Mouse (Mus musculus) heart, adult 2 months (tissue): ENCODE results near the gene Pnmt. TPM values are rescaled to one million over a fixed set of nuclear protein-coding genes. Genes with fewer than 3 reads are reported as not detected.

Source experiments
- DNase-seq, 2 experiments: peaks; one replicate each; pipeline ENCODE4 v3.0.0; 2021
- H3K27ac ChIP-seq: fragments of 200-600 bp; 2 replicates; pipeline ENCODE4 v1.8.1; 2022
- H3K27me3 ChIP-seq: fragments of 200-500 bp; 2 replicates; pipeline ENCODE4 v1.6.1; 2012; ENCODE audit warnings: mild to moderate bottlenecking, low read length, inconsistent platforms, mixed read lengths; ENCODE audit not compliant: control insufficient read depth, insufficient read depth
- H3K36me3 ChIP-seq: fragments of 200-500 bp; 2 replicates; pipeline ENCODE4 v1.6.1; 2012; ENCODE audit warnings: low read length, inconsistent platforms; ENCODE audit not compliant: control insufficient read depth, insufficient read depth
- H3K4me1 ChIP-seq: fragments of 200-500 bp; 2 replicates; pipeline ENCODE4 v1.6.1; 2011; ENCODE audit warnings: low read length; ENCODE audit not compliant: control insufficient read depth, insufficient read depth
- H3K4me3 ChIP-seq: fragments of 200-600 bp; 2 replicates; pipeline ENCODE4 v1.8.1; 2022
- H3K79me2 ChIP-seq: fragments of 200-500 bp; replicated peaks from 2 replicates; pipeline ENCODE4 v1.6.1; 2012; ENCODE audit warnings: mild to moderate bottlenecking, inconsistent platforms, low read length, moderate library complexity, mixed read lengths; ENCODE audit not compliant: control insufficient read depth, insufficient read depth
- H3K9ac ChIP-seq: fragments of 200-500 bp; 2 replicates; pipeline ENCODE4 v1.6.1; 2012; ENCODE audit warnings: low read depth, mild to moderate bottlenecking, control low read depth, inconsistent platforms, low read length, mixed read lengths
- CTCF ChIP-seq: fragments of 200-600 bp; IDR thresholded peaks from 2 replicates; pipeline ENCODE4 v1.8.1; 2022; ENCODE audit warnings: antibody characterized with exemption, mild to moderate bottlenecking, moderate library complexity
- EP300 ChIP-seq: fragments of 200-500 bp; IDR thresholded peaks from 2 replicates; pipeline ENCODE4 v1.6.1; 2011; ENCODE audit warnings: low read depth, low read length, control low read depth; ENCODE audit not compliant: insufficient read depth
- POLR2A ChIP-seq: fragments of 200-500 bp; IDR thresholded peaks from 2 replicates; pipeline ENCODE4 v1.6.1; 2011; ENCODE audit warnings: mild to moderate bottlenecking, low read depth, low read length, control low read depth; ENCODE audit not compliant: insufficient read depth
- WGBS: fragments of 180-500 bp; shearing (Covaris S2); methylation state at CpG from one replicate; pipeline ENCODE4 v1.1.7; 2018; 5-methylcytosine and 5-hydroxymethylcytosine counted together
- intact Hi-C: fragments of 180-260 bp; cut with DNase I; formaldehyde crosslinking; loops from one replicate; pipeline ENCODE4 v1.15.1; 2025
- polyA plus RNA-seq: library from polyadenylated mRNA; depleted of rRNA; stranded (reverse); fragments of >200 nt; gene quantifications from 2 replicates; pipeline ENCODE4 v1.2.3, GENCODE M21; 2012
- total RNA-seq, 2 experiments: library from RNA; stranded (reverse); gene quantifications; 2 replicates each; pipeline ENCODE4 v1.2.3; 2021

Gene Pnmt
- total and polyA plus RNA-seq, 3 experiments: 0.91 to 2.6 (median 1.5) TPM

DNA sequence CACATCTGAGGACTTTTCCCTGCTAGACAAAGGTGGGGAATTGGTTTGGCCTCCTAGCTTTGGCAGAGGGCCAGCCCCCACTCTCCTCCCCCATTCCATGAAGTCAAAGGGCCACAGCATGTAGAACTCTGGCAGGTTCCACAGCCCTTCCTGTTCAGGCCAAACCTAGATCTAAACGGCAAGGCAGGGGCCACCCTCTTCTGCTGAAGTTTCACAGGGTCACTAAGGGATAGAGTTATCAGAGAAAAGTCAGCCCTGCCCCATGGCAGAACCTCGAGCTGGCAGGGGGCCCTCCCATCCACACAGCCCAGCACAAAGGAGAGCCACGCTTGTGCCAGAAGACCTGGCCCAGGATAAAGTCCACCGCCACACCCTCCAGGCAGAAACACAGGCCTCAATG is 8.8 kb downstream of the Pnmt start:
- DNase-seq: peak; percentile 63 to 80
- peak overlapping the region; percentile 85 for H3K27ac ChIP-seq
- no peaks in the 10 kb centered on the region for H3K79me2 ChIP-seq
- peaks cover 13% of the 10 kb centered on the region for H3K4me1 ChIP-seq
- no peak overlapping the region for H3K4me3 ChIP-seq
- intact Hi-C loops: loop anchor here (2.0 kb wide), 1 partner anchor 16 kb away; no protein-coding TSS in a partner anchor
- TF ChIP-seq EP300: peak; percentile 68
- TF ChIP-seq POLR2A: no peak
- no peak for TF ChIP-seq CTCF
- no peaks in the 10 kb centered on the region for H3K27me3 ChIP-seq
- H3K36me3 ChIP-seq: no peaks in the 10 kb centered on the region
- 22% methylated on average over 4 of the region's 4 CpGs for WGBS
- no peak overlapping the region for H3K9ac ChIP-seq

DNA sequence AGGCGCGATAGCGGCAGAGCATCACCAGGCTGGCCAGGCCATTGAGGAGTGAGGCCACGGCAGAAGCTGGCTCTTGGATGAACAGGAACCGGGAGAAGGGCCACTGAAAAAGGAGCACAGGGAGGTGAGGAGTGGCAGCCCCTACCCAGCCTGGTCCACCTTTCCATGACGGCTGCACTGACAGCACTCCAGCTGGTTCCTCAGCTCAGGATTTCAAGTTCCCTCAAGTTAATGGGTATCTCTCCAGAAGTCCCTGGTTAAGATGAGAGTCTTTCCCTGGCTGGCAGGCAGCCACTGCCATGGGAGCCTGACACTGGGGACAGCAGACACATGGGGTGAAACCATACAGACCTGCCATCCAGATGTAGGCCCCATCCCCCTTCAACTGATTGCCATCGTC is 11.7 kb downstream of the Pnmt start:
- DNase-seq: no peak
- 91% methylated on average over 7 of the region's 7 CpGs for WGBS
- Histone ChIP-seq H3K79me2 (no peaks in the 10 kb centered on the region), H3K36me3 (no peaks in the 10 kb centered on the region), H3K4me1 (peaks cover 12% of the 10 kb centered on the region), H3K9ac (no peak overlapping the region), H3K4me3 (no peak overlapping the region), H3K27ac (no peak overlapping the region), H3K27me3 (no peaks in the 10 kb centered on the region)
- no peak for TF ChIP-seq EP300
- TF ChIP-seq CTCF: no peak
- intact Hi-C loops: loop anchor here (2.0 kb wide), 1 partner anchor 41 kb away; the partner anchor contains the start of gene Mien1

GRCm38 (mm10) chr11:98400161-98400726 is 14.0 kb downstream of the Pnmt start, which contains the start of gene Pgap3:
Gene Pgap3, minus strand, starts transcription at chr11:98400490.
- Histone ChIP-seq H3K4me1 (peaks cover 6% of the 10 kb centered on the region), H3K4me3 (peak within 1 kb of the TSS; percentile 93), H3K27ac (peak within 1 kb of the TSS; percentile 93), H3K27me3 (no peaks in the 10 kb centered on the region), H3K36me3 (no peaks in the 10 kb centered on the region), H3K9ac (peak within 1 kb of the TSS; percentile 87), H3K79me2 (no peaks in the 10 kb centered on the region)
- WGBS: under 1% methylated on average over 40 of the region's 40 CpGs
- peak; percentile 90 to 91 for DNase-seq
- TF ChIP-seq POLR2A (peak; percentile 53), EP300 (0 out of 2 replicates have a peak, but pooled peaks have one; percentile 18), CTCF (no peak)
- intact Hi-C loops: no loop called here

DNA sequence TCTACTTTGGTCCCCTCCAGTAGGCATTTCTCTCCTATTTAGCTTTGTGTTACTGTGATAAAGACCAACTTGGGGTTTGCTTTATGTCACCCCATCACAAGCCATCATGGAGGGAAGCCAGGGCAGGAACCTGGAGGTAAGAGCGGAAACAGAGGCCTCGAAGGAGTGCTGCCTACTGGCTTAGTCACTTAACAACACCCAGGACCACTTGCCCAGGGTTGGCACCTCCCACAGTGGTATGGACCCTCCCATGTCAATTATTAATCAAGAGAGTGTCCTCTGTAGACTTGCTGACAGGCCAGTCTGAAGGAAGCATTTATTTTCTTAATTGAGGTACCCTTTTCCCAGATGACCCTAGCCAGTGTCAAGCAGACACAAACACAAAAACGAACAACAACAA is 14.6 kb downstream of the Pnmt start:
- no peak for DNase-seq
- Histone ChIP-seq H3K4me3 (peak overlapping the region; percentile 93), H3K27ac (peak overlapping the region; percentile 93), H3K27me3 (no peaks in the 10 kb centered on the region), H3K79me2 (no peaks in the 10 kb centered on the region), H3K9ac (no peak overlapping the region), H3K4me1 (peaks cover 4% of the 10 kb centered on the region), H3K36me3 (no peaks in the 10 kb centered on the region)
- WGBS: 53% methylated on average over 3 of the region's 3 CpGs
- TF ChIP-seq CTCF: no peak
- TF ChIP-seq EP300: no peak
- TF ChIP-seq POLR2A: no peak
- intact Hi-C loops: no loop called here

GRCm38 (mm10) chr11:98406621-98407020 is 20.4 kb downstream of the Pnmt start:
- H3K27ac ChIP-seq: no peak overlapping the region
- DNase-seq: no peak
- TF ChIP-seq CTCF (no peak), POLR2A (no peak), EP300 (no peak)
- H3K9ac ChIP-seq: no peak overlapping the region
- no peaks in the 10 kb centered on the region for H3K36me3 ChIP-seq
- H3K4me1 ChIP-seq: no peaks in the 10 kb centered on the region
- no peaks in the 10 kb centered on the region for H3K27me3 ChIP-seq
- intact Hi-C loops: no loop called here
- H3K4me3 ChIP-seq: no peak overlapping the region
- H3K79me2 ChIP-seq: no peaks in the 10 kb centered on the region
- WGBS: 71% methylated on average over 6 of the region's 6 CpGs

GRCm38 (mm10) chr11:98408872-98409271 is 22.6 kb downstream of the Pnmt start:
- Histone ChIP-seq H3K79me2 (no peaks in the 10 kb centered on the region), H3K4me3 (no peak overlapping the region), H3K9ac (no peak overlapping the region), H3K27ac (no peak overlapping the region), H3K4me1 (peaks cover 2% of the 10 kb centered on the region), H3K27me3 (no peaks in the 10 kb centered on the region), H3K36me3 (no peaks in the 10 kb centered on the region)
- intact Hi-C loops: no loop called here
- DNase-seq: no peak
- 63% methylated on average over 8 of the region's 8 CpGs for WGBS
- TF ChIP-seq CTCF (no peak), POLR2A (no peak), EP300 (no peak)
